ENCODE assay signal across 19 mouse cellular contexts in genomic region chr9:22748617-22749016, GRCm38 (mm10).
A peak's percentile ranks its signal among the peaks of the same experiment; 100 is the strongest.
DNase-seq lines count a peak whose midpoint lies in the region; ATAC-seq lines count a peak whose summit lies in the region.
"Had no signal": no experiment of that assay in that cellular context is flagged by ENCODE, and none has a peak within 500 bp of the region (broad histone marks: within the 10 kb centered on the region; RNA-seq: fewer than 3 reads in every experiment).

No protein-coding gene starts in this region.

- no peak overlapping the region for H3K9ac ChIP-seq in embryonic facial prominence, embryonic 14.5 days (ENCODE audit: low read depth, low read length)
- no peak overlapping the region for H3K9ac ChIP-seq in kidney, embryonic 15.5 days
- H3K9ac ChIP-seq: hindbrain, embryonic 15.5 days; neural tube, embryonic 13.5 days had no signal

- H3K27me3 ChIP-seq in embryonic facial prominence, embryonic 14.5 days (replicated peaks; ENCODE audit: control insufficient read depth, insufficient read depth, low read length): no peaks in the 10 kb centered on the region
- H3K27me3 ChIP-seq in embryonic facial prominence, embryonic 10.5 days (replicated peaks; ENCODE audit: low read depth, poor library complexity, severe bottlenecking): 0 out of 2 replicates have a peak, but pooled peaks cover 4% of the 10 kb centered on the region
- no peaks in the 10 kb centered on the region for H3K27me3 ChIP-seq in kidney, embryonic 15.5 days
- H3K27me3 ChIP-seq: hindbrain, embryonic 15.5 days; neural tube, embryonic 13.5 days had no signal

- intact Hi-C loops in gastrocnemius, postnatal 14 days (cut with DNase I; ENCODE audit: low total_unique reads): no loop called here

- no peak for ATAC-seq in embryonic facial prominence, embryonic 14.5 days (ENCODE audit: low read depth)
- no peak for ATAC-seq in kidney, embryonic 15.5 days (replicated peaks; ENCODE audit: low FRiP score)

- peak; percentile 58 for DNase-seq in embryonic facial prominence, embryonic 14.5 days (ENCODE audit: low spot score)
- DNase-seq in embryonic facial prominence, embryonic 10.5 days (ENCODE audit: low spot score): no peak
- peak; percentile 34 for DNase-seq in kidney, postnatal 10 days
- DNase-seq in gastrocnemius, postnatal 14 days: peak; percentile 33
- DNase-seq in lung, postnatal 4 days: peak; percentile 62 to 71
- no peak for DNase-seq in B cell, adult 2 months
- DNase-seq: cerebellum, adult 9-10 months; embryo, embryonic 11 days; kidney, adult 11 months; retina, postnatal 1 day; spleen, adult 18-20 months; thymus, postnatal 36 days had no signal

- peaks cover 7% of the 10 kb centered on the region for H3K9me3 ChIP-seq in embryonic facial prominence, embryonic 14.5 days (ENCODE audit: control insufficient read depth, low read length)
- no peaks in the 10 kb centered on the region for H3K9me3 ChIP-seq in embryonic facial prominence, embryonic 10.5 days
- H3K9me3 ChIP-seq in kidney, embryonic 15.5 days (replicated peaks): no peaks in the 10 kb centered on the region
- H3K9me3 ChIP-seq: G1E; hindbrain, embryonic 15.5 days; megakaryocyte, embryonic 14.5 days had no signal

- 58% methylated on average over 2 of the region's 2 CpGs for WGBS in embryonic facial prominence, embryonic 14.5 days
- WGBS in embryonic facial prominence, embryonic 10.5 days: 88% methylated on average over 2 of the region's 2 CpGs
- WGBS in kidney, embryonic 15.5 days: 77% methylated on average over 2 of the region's 2 CpGs

- no peaks in the 10 kb centered on the region for H3K36me3 ChIP-seq in embryonic facial prominence, embryonic 14.5 days (ENCODE audit: control insufficient read depth, insufficient read depth, low read length)
- H3K36me3 ChIP-seq in embryonic facial prominence, embryonic 10.5 days (replicated peaks): no peaks in the 10 kb centered on the region
- H3K36me3 ChIP-seq in kidney, embryonic 15.5 days: no peaks in the 10 kb centered on the region
- H3K36me3 ChIP-seq: G1E; hindbrain, embryonic 15.5 days; neural tube, embryonic 13.5 days had no signal

- no peak overlapping the region for H3K4me2 ChIP-seq in embryonic facial prominence, embryonic 14.5 days (ENCODE audit: low read depth, low read length)
- H3K4me2 ChIP-seq in kidney, embryonic 15.5 days: no peak overlapping the region
- H3K4me2 ChIP-seq: hindbrain, embryonic 15.5 days; liver, embryonic 11.5 days; neural tube, embryonic 13.5 days had no signal

- H3K27ac ChIP-seq in embryonic facial prominence, embryonic 14.5 days (replicated peaks; ENCODE audit: low read depth, low read length): no peak overlapping the region
- H3K27ac ChIP-seq in embryonic facial prominence, embryonic 10.5 days (replicated peaks): no peak overlapping the region
- no peak overlapping the region for H3K27ac ChIP-seq in kidney, embryonic 15.5 days
- H3K27ac ChIP-seq: hindbrain, embryonic 15.5 days; layer of hippocampus, adult 2 months; neural tube, embryonic 13.5 days had no signal

- H3K4me3 ChIP-seq in embryonic facial prominence, embryonic 14.5 days (ENCODE audit: low read depth, low read length): no peak overlapping the region
- no peak overlapping the region for H3K4me3 ChIP-seq in embryonic facial prominence, embryonic 10.5 days
- no peak overlapping the region for H3K4me3 ChIP-seq in kidney, embryonic 15.5 days (replicated peaks)
- H3K4me3 ChIP-seq: hindbrain, embryonic 15.5 days; layer of hippocampus, adult 2 months; megakaryocyte, embryonic 14.5 days; neural tube, embryonic 13.5 days had no signal

- peaks cover 7% of the 10 kb centered on the region; the same call in 1 of the 2 replicates for H3K4me1 ChIP-seq in embryonic facial prominence, embryonic 14.5 days (ENCODE audit: control insufficient read depth, insufficient read depth, low read length)
- H3K4me1 ChIP-seq in embryonic facial prominence, embryonic 10.5 days: peaks cover 23% of the 10 kb centered on the region
- H3K4me1 ChIP-seq in kidney, embryonic 15.5 days: peaks cover 3% of the 10 kb centered on the region; the same call in 1 of the 2 replicates
- H3K4me1 ChIP-seq: hindbrain, embryonic 15.5 days; megakaryocyte, embryonic 14.5 days; neural tube, embryonic 13.5 days had no signal

Comparison
In these comparisons a context has a peak if more than half of its experiments do, and no peak if none do; other contexts are left out.
1. DNase-seq: peak in embryonic facial prominence, embryonic 14.5 days (single experiment), kidney, postnatal 10 days (single experiment), gastrocnemius, postnatal 14 days (single experiment) and lung, postnatal 4 days (2 of 2); none in embryonic facial prominence, embryonic 10.5 days (single experiment) and B cell, adult 2 months (0 of 2).